Mouse (Mus musculus) forebrain, postnatal 0 days (tissue): ENCODE data around the gene Atl3. TPM values are rescaled to one million over a fixed set of nuclear protein-coding genes. Genes with fewer than 3 reads are reported as not detected.

Source experiments
- ATAC-seq: fragments of 200-750 bp; cut with Nextera tagmentation; 2 replicates; pipeline ENCODE4 v1.8.0; 2017; ENCODE audit warnings: mild to moderate bottlenecking, moderate library complexity
- DNase-seq: peaks from one replicate; pipeline ENCODE4 v3.0.0-alpha.2; 2015
- H3K27ac ChIP-seq: fragments of 300-500 bp; sonication (generic); 2 replicates; pipeline ENCODE4 v1.5.1; 2014; ENCODE audit warnings: low read depth, mild to moderate bottlenecking, antibody characterized with exemption, low read length, moderate library complexity, mixed read lengths
- H3K27me3 ChIP-seq: fragments of 300-500 bp; sonication (generic); 2 replicates; pipeline ENCODE4 v1.6.1; 2014; ENCODE audit warnings: mild to moderate bottlenecking, low read length, mixed read lengths; ENCODE audit not compliant: insufficient read depth
- H3K36me3 ChIP-seq: fragments of 300-500 bp; sonication (generic); 2 replicates; pipeline ENCODE4 v1.6.1; 2014; ENCODE audit warnings: mild to moderate bottlenecking, moderate library complexity; ENCODE audit not compliant: insufficient read depth
- H3K4me1 ChIP-seq: fragments of 300-500 bp; sonication (generic); 2 replicates; pipeline ENCODE4 v1.6.1; 2014; ENCODE audit warnings: antibody characterized with exemption; ENCODE audit not compliant: insufficient read depth
- H3K4me2 ChIP-seq: fragments of 300-500 bp; sonication (generic); 2 replicates; pipeline ENCODE4 v1.6.1; 2014; ENCODE audit warnings: low read depth, mild to moderate bottlenecking, moderate library complexity
- H3K4me3 ChIP-seq: fragments of 300-500 bp; sonication (generic); 2 replicates; pipeline ENCODE4 v1.5.1; 2014; ENCODE audit warnings: low read depth, low read length, mixed read lengths
- H3K9ac ChIP-seq: fragments of 300-500 bp; sonication (generic); 2 replicates; pipeline ENCODE4 v1.6.1; 2014; ENCODE audit warnings: mild to moderate bottlenecking
- H3K9me3 ChIP-seq: fragments of 300-500 bp; sonication (generic); 2 replicates; pipeline ENCODE4 v1.6.1; 2016; ENCODE audit warnings: low read length
- CTCF ChIP-seq: sonication (generic); IDR thresholded peaks from 2 replicates; pipeline ENCODE4 v1.5.1; 2016; ENCODE audit warnings: antibody characterized with exemption, control low read depth, low read depth
- WGBS: fragments of 180-500 bp; shearing (Covaris S2); extraction: QIAGEN DNeasy Blood & Tissue Kit; methylation state at CpG from one replicate; pipeline ENCODE4 v1.1.7; 2014; 5-methylcytosine and 5-hydroxymethylcytosine counted together
- polyA plus RNA-seq: library from polyadenylated mRNA; unstranded; fragments of >200 nt; fragmentation: Nextera tagmentation; extraction: Ambion mirVana; gene quantifications from 2 replicates; pipeline ENCODE4 v1.2.1, GENCODE M21; 2015
- total RNA-seq: library from RNA; depleted of rRNA; stranded (reverse); fragments of >200 nt; gene quantifications from 2 replicates; pipeline ENCODE4 v1.2.3, GENCODE M21; 2014

The Atl3 gene
- total and polyA plus RNA-seq, 2 experiments from 2014 or later, result 4.2 to 18.3 TPM

DNA sequence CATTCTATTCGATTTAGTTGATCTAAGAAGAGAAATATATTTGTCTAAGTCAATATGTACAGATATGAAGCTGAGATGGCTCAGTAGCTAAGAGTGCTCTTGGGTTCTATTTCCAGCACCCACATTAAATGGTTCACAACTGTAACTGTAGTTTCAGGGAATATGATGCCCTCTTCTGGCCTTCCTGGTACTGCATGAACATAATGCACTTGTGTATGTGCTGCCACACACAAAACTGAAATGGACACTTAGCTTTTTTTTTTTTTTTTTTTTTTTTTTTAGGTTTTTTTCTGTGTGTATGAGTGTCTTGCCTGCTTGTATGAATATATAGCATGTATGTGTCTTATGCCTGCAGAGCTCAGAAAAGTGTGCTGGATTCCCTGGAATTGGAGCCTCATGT, 29.5 kb downstream of the Atl3 start:
- Histone ChIP-seq H3K4me1 (no peaks in the 10 kb centered on the region), H3K36me3 (peaks cover 34% of the 10 kb centered on the region), H3K27me3 (no peaks in the 10 kb centered on the region), H3K9ac (no peak overlapping the region), H3K4me3 (no peak overlapping the region), H3K4me2 (no peak overlapping the region), H3K27ac (no peak overlapping the region), H3K9me3 (no peaks in the 10 kb centered on the region)
- DNase-seq, result no peak
- TF ChIP-seq CTCF, result no peak; the same call in 1 of the 2 replicates
- ATAC-seq, result no peak
- 91% methylated on average over 1 of the region's 1 CpGs for WGBS

DNA sequence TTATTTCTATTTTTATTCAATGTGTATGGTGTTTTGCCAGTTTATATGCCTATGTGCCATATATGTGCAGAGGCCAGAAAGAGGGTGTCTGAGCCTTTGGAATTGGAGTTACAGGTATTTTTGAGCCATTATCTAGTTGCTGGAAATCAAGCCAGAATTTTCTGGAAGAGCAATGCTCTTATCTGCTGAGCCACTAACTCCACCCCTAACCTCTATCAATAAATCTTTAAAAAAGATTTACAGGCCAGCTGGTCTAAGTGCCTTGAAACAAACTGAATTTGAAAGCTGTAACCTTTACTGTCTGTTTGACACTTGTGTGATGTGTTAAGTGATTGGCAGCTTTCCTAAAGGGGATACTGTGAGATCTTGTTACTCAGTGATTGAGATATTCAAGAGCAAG, 29.9 kb downstream of the Atl3 start:
- Histone ChIP-seq H3K4me3 (no peak overlapping the region), H3K27me3 (no peaks in the 10 kb centered on the region), H3K4me1 (no peaks in the 10 kb centered on the region), H3K9me3 (no peaks in the 10 kb centered on the region), H3K4me2 (no peak overlapping the region), H3K27ac (no peak overlapping the region), H3K36me3 (peaks cover 31% of the 10 kb centered on the region), H3K9ac (no peak overlapping the region)
- no peak for DNase-seq
- no peak for ATAC-seq
- TF ChIP-seq CTCF, result no peak

DNA sequence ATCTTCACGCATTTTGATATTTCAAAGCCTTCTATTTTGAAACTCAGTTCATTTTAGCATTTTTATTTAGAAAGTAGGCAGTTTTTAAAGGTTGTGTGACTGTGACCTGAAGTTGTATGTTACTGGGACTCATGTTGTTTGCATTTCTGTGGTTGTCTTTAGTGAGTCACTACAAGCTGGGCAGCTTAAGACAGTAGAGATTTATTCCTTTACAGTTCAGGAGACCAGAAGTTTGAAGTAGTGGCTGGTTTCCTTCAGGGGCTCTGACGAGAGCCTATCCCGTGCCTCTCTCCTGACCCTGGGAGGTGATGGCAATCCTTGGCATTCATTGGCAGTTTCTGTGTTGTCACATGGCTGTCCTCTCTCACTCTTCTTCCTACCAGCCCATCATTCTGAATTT, 31.0 kb downstream of the Atl3 start:
- Histone ChIP-seq H3K9ac (no peak overlapping the region), H3K27me3 (no peaks in the 10 kb centered on the region), H3K9me3 (no peaks in the 10 kb centered on the region), H3K27ac (no peak overlapping the region), H3K4me2 (no peak overlapping the region), H3K4me1 (no peaks in the 10 kb centered on the region), H3K36me3 (peaks cover 30% of the 10 kb centered on the region), H3K4me3 (no peak overlapping the region)
- DNase-seq, result no peak
- TF ChIP-seq CTCF, result no peak
- WGBS, result 81% methylated on average over 3 of the region's 3 CpGs
- no peak for ATAC-seq

DNA sequence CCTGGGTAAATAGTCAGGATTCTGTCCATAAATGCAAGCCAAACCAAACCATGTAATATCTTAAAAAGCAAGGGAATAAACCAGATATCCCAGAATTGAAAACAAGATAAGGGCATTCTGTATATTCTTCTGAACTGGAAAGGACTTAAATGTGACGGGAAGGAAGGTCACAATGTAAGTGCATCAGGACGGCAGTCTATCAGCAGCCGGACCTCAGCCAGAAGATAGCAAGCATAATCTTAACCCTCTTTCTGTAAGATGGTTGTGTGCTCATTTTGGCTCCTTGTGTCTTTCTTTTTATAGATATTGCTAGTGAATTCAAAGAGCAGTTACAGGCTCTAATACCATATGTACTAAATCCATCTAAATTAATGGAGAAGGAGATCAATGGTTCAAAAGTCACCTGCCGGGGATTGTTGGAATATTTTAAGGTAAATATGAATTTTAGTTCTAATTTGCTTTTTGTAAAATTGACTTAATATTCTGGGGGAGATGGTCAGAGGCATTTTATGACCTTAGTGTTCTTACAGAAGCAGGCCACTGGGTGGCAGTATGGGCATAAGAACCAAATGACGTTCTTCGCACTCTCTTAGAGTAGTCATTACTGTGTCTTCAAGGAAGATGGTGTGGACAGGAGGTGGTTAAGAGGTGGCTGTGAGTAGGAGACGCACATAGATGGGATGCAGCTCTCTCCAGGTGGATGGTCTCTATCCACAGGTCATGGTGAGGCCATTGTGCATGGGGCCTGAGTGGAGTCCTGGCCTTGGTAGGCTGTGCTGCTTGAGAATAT, 35.0 kb downstream of the Atl3 start:
- H3K36me3 ChIP-seq, result peaks cover 38% of the 10 kb centered on the region
- WGBS, result 54% methylated on average over 7 of the region's 7 CpGs
- no peak overlapping the region for H3K9ac ChIP-seq
- ATAC-seq (peak; percentile 78), DNase-seq (peak; percentile 79)
- no peak overlapping the region for H3K27ac ChIP-seq
- no peaks in the 10 kb centered on the region for H3K4me1 ChIP-seq
- no peak overlapping the region for H3K4me3 ChIP-seq
- H3K9me3 ChIP-seq, result no peaks in the 10 kb centered on the region
- no peak overlapping the region for H3K4me2 ChIP-seq
- peak; percentile 83 for TF ChIP-seq CTCF
- no peaks in the 10 kb centered on the region for H3K27me3 ChIP-seq

DNA sequence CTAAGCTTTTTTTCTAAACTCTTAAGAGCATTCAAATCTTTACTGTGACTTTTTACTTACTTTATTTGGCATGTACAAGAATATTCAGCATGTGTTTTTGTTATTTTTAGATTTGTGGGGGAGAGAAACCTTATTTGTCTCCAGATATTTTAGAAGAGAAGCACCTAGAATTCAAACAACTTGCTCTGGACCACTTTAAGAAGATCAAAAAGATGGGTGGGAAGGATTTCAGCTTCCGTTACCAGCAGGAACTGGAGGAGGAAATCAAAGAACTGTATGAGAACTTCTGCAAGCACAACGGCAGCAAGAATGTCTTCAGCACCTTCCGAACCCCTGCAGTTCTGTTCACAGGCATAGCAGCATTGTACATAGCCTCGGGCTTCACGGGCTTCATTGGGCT, 38.1 kb downstream of the Atl3 start:
- Histone ChIP-seq H3K4me2 (no peak overlapping the region), H3K27me3 (no peaks in the 10 kb centered on the region), H3K27ac (no peak overlapping the region), H3K4me1 (no peaks in the 10 kb centered on the region), H3K4me3 (no peak overlapping the region), H3K9ac (no peak overlapping the region), H3K36me3 (peaks cover 37% of the 10 kb centered on the region), H3K9me3 (no peaks in the 10 kb centered on the region)
- ATAC-seq (no peak), DNase-seq (no peak)
- 85% methylated on average over 5 of the region's 5 CpGs for WGBS
- TF ChIP-seq CTCF, result no peak

DNA sequence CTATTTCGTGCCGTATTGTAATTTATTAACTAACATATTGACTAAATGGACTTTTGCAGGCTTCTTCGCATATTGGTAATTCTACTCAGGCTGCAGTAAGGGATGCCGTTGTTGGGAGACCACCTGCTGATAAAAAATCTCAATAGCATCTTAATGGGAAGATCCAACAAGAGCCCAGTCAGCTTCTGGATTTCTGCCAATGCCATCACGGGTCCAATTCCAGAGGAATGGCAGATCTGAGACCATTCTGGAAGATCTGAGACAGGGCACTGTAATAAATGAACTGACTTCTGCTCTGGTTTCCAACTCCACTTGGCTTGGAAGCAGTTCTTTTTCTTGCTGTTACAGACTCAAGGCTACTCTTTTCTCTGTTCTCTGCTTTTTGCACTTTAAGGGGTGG, 40.1 kb downstream of the Atl3 start:
- DNase-seq (peak; percentile 12), ATAC-seq (no peak)
- Histone ChIP-seq H3K27me3 (no peaks in the 10 kb centered on the region), H3K27ac (no peak overlapping the region), H3K36me3 (peaks cover 37% of the 10 kb centered on the region), H3K4me1 (no peaks in the 10 kb centered on the region), H3K4me2 (no peak overlapping the region), H3K9ac (no peak overlapping the region), H3K4me3 (no peak overlapping the region), H3K9me3 (no peaks in the 10 kb centered on the region)
- 50% methylated on average over 5 of the region's 5 CpGs for WGBS
- no peak for TF ChIP-seq CTCF

DNA sequence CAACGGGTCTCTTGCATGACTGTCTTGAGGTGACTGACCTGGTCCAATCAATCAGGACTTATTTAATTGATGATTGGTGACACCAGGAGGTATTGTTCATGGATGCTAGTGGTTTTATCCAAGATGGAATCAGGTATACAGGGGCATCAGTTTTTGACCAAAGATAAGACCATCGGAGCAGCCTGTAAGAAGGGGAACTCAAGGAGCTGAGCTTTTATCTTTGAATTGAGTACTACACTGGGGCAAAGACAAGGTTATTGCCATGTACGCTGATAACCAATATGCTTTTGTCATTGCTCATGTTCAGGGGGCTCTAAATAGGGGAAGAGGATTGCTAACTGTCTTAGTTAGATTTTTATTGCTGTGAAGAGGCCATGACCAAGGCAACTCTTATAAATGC, 55.1 kb downstream of the Atl3 start:
- Histone ChIP-seq H3K36me3 (no peaks in the 10 kb centered on the region), H3K9me3 (no peaks in the 10 kb centered on the region), H3K27ac (no peak overlapping the region), H3K27me3 (no peaks in the 10 kb centered on the region), H3K4me2 (no peak overlapping the region), H3K4me1 (no peaks in the 10 kb centered on the region), H3K9ac (no peak overlapping the region), H3K4me3 (no peak overlapping the region)
- WGBS, result 90% methylated on average over 3 of the region's 3 CpGs
- ATAC-seq (no peak), DNase-seq (no peak)
- no peak for TF ChIP-seq CTCF
